Mouse (Mus musculus): ENCODE data around the gene Nmur1.
A peak's percentile ranks its signal among the peaks of the same experiment; 100 is the strongest.
"Not testable (repeated sequence)": the region's sequence is repeated elsewhere in the genome, so short reads cannot be mapped to it uniquely, and the experiment has no call there.

The Nmur1 gene

GRCm38 (mm10) chr1:86358906-86359797, 66.9 kb downstream of the Nmur1 start, which contains the start of gene Ncl:
TSS of gene Ncl (minus strand) at chr1:86359400.
- DNase-seq (ENCODE audit: low spot score) = peak; percentile 98

- no peak for DNase-seq (ENCODE audit: low spot score)
Observed at GRCm38 (mm10) chr1:86358229-86358905, 67.7 kb downstream of the Nmur1 start.

DNA sequence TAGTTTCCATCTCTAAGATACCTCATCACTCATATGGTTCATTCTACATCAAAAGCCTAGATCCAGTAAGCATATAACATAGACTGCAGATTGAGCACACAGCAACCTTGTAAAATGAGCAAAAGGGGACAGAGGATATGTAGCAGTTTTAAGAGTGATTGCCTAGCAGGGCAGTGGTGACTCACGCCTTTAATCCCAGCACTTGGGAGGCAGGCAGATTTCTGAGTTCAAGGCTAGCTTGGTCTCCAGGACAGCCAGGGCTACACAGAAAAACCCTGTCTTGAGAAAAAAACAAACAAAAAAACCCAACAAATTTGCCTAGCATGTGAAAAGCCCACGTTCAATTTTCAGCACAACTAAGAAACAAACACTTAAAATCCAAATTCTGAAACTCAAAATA, 71.8 kb downstream of the Nmur1 start:
- no peak for DNase-seq (ENCODE audit: low spot score)

DNA sequence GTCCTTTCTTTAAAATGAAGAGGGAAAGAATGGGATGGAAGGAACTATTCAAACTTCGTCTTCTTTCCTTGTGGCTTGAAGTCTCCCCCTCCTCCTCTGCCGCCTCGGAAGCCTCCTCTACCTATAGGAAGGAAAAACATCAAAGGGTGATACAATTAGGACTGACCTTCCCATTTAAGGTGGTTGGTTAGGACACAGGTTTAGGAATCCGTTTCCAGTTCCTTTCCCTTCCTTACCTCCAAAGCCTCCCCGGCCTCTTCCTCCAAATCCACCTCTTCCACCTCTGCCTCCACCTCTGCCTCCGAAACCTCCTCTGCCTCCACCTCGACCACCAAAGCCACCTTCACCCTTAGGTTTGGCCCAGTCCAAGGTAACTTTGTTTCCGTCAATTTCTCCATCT, 75.5 kb downstream of the Nmur1 start:
- no peak for DNase-seq (ENCODE audit: low spot score)

DNA sequence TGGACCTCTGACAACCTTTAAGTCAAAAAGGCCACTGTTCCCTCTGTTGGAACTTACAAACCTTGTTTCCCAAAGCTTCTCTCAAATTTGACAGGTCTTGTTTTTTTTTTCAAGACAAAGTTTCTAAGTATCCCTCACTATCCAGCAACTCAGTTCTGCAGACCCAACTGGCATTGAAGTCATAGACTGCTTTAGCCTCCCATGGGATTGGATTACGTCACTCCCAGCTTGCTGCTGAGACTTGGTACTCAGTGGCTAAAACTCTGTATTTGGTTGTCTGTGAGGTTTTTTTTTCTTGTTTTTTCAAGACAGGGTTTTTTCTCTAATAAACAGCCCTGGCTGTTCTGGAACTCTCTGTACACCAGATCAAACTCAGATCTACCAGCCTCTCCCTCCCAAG, 76.3 kb downstream of the Nmur1 start:
- DNase-seq (ENCODE audit: low spot score) = no peak

DNA sequence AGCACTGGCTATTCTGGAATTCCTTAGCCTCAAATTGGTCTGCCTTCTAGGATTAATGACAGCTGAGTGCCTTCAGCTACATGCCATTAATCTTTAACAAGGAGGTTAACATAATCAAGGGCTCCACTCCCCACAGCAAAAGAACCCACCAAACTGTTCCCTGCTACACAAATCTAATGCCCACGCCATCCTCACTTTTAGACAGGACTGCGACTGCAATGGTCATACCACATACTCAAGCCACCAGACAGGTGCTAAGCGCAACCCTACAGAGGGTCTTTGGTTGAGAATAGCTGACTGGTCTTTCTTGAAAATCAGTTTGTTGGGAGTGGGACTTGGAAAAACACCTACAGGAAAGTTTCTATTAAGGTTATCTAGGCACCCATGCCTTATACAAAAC, 76.8 kb downstream of the Nmur1 start:
- DNase-seq (ENCODE audit: low spot score) = no peak

DNA sequence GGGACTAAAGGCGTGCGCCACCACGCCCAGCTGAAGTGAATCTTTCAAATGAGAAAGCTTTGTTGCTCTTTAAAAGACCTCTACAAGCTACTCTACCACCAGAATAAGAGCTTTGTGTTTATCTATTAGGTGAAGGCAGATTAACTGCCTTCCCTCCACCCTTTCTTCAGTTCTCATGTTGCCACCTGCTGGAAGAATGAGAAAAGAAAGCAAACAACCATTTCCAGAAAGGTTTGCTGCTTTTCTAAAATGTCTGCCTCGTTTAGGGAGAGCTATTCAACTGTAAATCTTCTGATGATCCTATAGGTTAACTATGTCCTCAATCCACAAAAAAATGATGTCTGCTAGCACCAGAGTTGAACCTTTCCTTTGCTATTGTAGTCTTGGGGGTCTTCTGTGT, 77.2 kb downstream of the Nmur1 start:
- no peak for DNase-seq (ENCODE audit: low spot score)

DNA sequence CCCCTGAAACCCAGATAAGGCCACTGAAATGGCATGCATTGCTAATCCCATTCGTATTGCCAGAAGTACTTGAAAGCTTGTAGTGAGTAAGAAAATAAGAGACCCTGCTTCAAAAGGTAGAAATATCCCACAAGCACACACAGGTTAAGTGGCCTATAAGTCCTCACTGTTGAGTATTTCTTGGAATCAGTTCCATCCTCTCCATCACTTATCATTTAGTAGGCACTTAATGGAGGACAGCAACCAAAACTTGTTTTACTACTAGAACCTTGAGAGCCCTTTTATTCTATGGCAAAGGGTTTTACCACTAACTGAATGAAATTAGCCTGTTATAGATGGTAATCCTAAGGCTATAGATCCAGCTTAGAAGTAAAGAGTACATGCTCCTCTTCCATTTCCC, 77.9 kb downstream of the Nmur1 start:
- no peak for DNase-seq (ENCODE audit: low spot score)

DNA sequence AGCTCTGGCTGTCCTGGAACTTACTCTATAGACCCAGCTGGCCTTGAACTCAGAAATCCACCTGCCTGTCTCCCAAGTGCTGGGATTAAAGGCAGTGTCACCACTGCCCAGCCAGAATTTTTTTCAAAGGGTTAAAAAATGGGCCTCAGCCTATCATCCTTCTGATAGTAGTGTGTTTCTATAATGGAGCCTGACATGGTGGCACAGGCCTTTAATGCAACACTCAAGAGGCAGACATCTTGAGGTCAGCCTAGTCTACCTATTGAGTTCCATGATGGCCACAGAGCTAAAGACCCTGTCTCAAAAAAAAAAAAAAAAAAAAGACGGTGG, 78.3 kb downstream of the Nmur1 start:
- no peak for DNase-seq (ENCODE audit: low spot score)

- no peak for DNase-seq (ENCODE audit: low spot score)
Observed at GRCm38 (mm10) chr1:86346851-86347715, 78.9 kb downstream of the Nmur1 start.

- DNase-seq (ENCODE audit: low spot score) = no peak
Observed at GRCm38 (mm10) chr1:86345956-86346355, 80.1 kb downstream of the Nmur1 start.

- no peak for DNase-seq (ENCODE audit: low spot score)
Observed at GRCm38 (mm10) chr1:86345069-86345468, 81.0 kb downstream of the Nmur1 start.

DNA sequence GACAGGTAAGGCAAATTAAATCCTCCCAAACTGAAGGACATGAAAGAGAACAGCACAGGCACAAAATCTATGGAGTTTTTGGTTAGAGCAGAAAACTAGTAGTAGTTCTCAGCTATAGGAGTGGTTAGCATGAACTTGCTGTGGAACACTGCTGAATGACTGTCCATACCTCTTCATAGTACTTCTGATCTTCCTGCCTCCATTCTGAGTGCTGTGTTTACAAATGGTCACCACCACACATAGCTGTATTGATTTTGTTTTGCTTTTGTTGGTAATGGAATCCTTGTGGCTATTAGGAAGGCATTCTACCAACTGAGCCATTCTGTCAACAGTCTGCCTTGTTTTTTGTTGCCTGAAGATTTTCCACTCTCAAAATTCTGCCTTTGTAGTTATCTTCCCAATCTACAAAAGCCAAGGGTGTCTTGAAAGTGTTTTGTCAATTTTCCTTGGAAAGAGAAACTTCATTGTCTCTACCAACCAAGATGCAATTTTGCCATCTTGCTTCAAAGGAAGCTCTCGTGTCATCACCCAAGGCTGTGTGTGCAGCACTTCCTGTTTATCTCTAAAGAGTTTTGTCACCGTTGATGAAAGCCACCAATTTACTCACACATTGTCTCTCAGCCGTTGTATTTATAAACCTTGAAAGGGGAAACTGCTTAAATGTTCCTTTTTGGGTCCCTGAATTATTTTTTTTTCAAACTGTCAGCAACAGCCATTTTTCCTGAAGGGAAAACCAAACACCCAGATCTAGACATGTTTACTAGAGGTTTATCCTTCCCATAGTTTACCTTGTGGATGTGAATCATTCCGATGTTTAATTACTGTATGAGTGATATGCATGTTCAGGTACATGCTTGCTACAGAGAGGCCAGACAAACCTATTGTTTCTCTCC, 81.8 kb downstream of the Nmur1 start:
- DNase-seq (ENCODE audit: low spot score) = no peak

GRCm38 (mm10) chr1:86343087-86343645, 82.9 kb downstream of the Nmur1 start:
- DNase-seq (ENCODE audit: low spot score) = no peak

GRCm38 (mm10) chr1:86342371-86342770, 83.7 kb downstream of the Nmur1 start:
- no peak for DNase-seq (ENCODE audit: low spot score)

DNA sequence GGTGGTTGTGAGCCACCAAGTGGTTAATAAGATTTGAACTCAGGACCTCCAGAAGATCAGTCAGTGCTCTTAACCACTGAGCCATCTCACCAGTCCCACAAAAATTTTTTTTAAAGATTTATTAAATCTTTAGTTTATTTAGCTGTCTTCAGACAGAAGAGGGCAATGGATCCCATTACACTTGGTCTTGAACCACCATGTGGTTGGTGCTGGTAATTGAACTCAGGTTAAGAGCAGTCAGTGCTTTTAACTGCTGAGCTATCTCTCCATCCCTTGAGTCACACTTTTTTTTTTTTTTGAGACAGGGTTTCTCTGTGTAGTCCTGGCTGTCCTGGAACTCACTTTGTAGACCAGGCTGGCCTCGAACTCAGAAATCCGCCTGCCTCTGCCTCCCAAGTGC, 84.9 kb downstream of the Nmur1 start:
- DNase-seq (ENCODE audit: low spot score) = not testable (repeated sequence)

DNA sequence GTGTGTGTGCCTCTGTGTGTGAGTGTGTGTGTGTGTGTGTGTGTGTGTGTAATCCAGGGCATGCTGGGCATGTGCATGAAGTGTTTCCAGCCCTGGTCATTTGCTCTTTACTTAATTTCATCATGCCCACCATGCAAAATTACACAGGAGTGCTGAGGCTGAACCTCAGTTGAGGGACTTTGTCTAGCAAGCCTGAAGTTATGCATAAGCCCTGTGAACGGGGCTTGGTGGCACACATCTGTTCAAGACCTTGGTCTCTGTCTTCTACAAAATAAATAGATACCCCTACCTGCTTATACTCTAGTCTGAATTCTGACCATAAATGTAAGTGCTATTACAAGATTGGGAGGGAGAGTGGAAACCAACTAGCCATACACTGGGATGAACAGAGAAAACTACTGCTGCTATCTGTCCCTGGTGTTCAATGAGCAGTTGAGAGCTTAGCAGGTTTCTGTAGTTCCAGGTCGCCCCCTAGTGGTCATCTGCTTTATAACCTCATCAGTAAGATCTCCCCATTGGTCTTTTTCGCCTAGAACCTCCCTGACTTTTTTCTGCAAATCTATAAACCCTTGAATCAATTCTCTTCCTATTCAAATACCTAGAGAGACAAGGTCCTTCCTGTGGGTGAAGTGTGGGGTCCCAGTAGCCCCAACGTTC, 86.7 kb downstream of the Nmur1 start:
- peak; percentile 41 for DNase-seq (ENCODE audit: low spot score)

DNA sequence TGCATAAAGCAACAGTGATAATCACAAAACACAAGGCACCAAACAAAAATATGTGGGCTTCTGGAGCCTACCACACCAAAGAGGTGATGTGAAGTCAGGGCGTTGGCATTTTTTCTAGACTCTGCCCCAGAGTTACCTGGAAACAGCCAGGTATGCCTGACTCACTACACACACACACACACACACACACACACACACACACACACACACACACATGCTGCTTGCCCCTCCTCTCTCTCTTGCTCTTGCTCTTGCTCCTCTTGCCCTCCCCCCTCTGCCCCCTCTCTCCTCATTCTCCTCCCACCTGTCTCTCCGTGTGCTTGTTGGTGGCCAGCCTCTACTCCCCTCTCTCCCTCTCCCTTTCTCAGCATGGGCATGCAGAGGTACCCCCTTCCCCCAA, 89.7 kb downstream of the Nmur1 start:
- no peak for DNase-seq (ENCODE audit: low spot score)

All from ovary, postnatal 36 days (tissue).